Mouse (Mus musculus) ES-E14 (cell line): Measurements from ENCODE around the gene Szt2. TPM values are rescaled to one million over a fixed set of nuclear protein-coding genes. Genes with fewer than 3 reads are reported as not detected.

Experiments used
- DNase-seq: peaks from one replicate; pipeline ENCODE4 v3.0.0-alpha.2; 2013; ENCODE audit warnings: low read depth, low spot score
- H3K27ac ChIP-seq: 2 replicates; pipeline ENCODE4 v1.5.1; 2012; ENCODE audit warnings: low read depth, mild to moderate bottlenecking, low read length, moderate library complexity, mixed read lengths; ENCODE audit not compliant: poor library complexity, insufficient read depth, severe bottlenecking
- H3K36me3 ChIP-seq: 2 replicates; pipeline ENCODE4 v1.6.1; 2012; ENCODE audit warnings: mild to moderate bottlenecking, low read length, moderate library complexity, mixed read lengths; ENCODE audit not compliant: control insufficient read depth, poor library complexity, insufficient read depth, severe bottlenecking
- H3K4me1 ChIP-seq, 2 experiments: fragments of 150-350 bp in 1 of 2; sonication (generic) in 1 of 2; 2 replicates each; pipeline ENCODE4 v1.6.1; 2012; ENCODE audit warnings: low read length in 2 of 2, mild to moderate bottlenecking in 1 of 2, mixed read lengths in 1 of 2; ENCODE audit not compliant: control insufficient read depth in 2 of 2, insufficient read depth in 2 of 2, poor library complexity in 1 of 2
- H3K4me3 ChIP-seq, 2 experiments: fragments of 150-350 bp in 1 of 2; sonication (generic) in 1 of 2; 2 replicates each; pipeline ENCODE4 v1.5.1; 2012; ENCODE audit warnings: low read length in 2 of 2, low read depth in 1 of 2, mild to moderate bottlenecking in 1 of 2, mixed read lengths in 1 of 2; ENCODE audit not compliant: insufficient read depth in 1 of 2, poor library complexity in 1 of 2, severe bottlenecking in 1 of 2
- H3K9ac ChIP-seq: 2 replicates; pipeline ENCODE4 v1.6.1; 2012; ENCODE audit warnings: low read depth, mild to moderate bottlenecking, low read length, mixed read lengths; ENCODE audit not compliant: poor library complexity, insufficient read depth, severe bottlenecking
- H3K9me3 ChIP-seq: fragments of 150-350 bp; sonication (generic); 2 replicates; pipeline ENCODE4 v1.6.1; 2012; ENCODE audit warnings: low read depth, mild to moderate bottlenecking, low read length; ENCODE audit not compliant: control insufficient read depth, insufficient read depth
- CHD2 ChIP-seq: IDR thresholded peaks from 2 replicates; pipeline ENCODE4 v1.6.1; 2014; ENCODE audit warnings: mild to moderate bottlenecking, low read depth, low read length, inconsistent platforms
- HCFC1 ChIP-seq: IDR thresholded peaks from 2 replicates; pipeline ENCODE4 v1.6.1; 2012; ENCODE audit warnings: low read length, inconsistent platforms, borderline replicate concordance; ENCODE audit not compliant: insufficient read depth
- MAFK ChIP-seq: IDR thresholded peaks from 2 replicates; pipeline ENCODE4 v1.6.1; 2014; ENCODE audit warnings: mild to moderate bottlenecking, low read depth, low read length, inconsistent platforms; ENCODE audit not compliant: insufficient read depth
- ZC3H11A ChIP-seq: IDR thresholded peaks from 2 replicates; pipeline ENCODE4 v1.6.1; 2012; ENCODE audit warnings: low read depth, mild to moderate bottlenecking, inconsistent platforms, low read length, borderline replicate concordance
- ZNF384 ChIP-seq: IDR thresholded peaks from 2 replicates; pipeline ENCODE4 v1.6.1; 2012; ENCODE audit warnings: low read depth, low read length, inconsistent platforms
- in situ Hi-C, 2 experiments: fragments of 600-800 bp; cut with MboI; formaldehyde crosslinking; loops; one replicate each; pipeline ENCODE4 v1.15.1; 2025; ENCODE audit warnings: low sequenced_read_pairs in 2 of 2, inconsistent platforms in 1 of 2; ENCODE audit not compliant: unreplicated experiment in 2 of 2
- total RNA-seq: library from RNA; depleted of rRNA; stranded (reverse); fragments of 300-350 nt; gene quantifications from 2 replicates; pipeline ENCODE4 v1.2.3, GENCODE M21; 2012

The Szt2 gene
- total RNA-seq, 1 experiment = 17.4 TPM

DNA sequence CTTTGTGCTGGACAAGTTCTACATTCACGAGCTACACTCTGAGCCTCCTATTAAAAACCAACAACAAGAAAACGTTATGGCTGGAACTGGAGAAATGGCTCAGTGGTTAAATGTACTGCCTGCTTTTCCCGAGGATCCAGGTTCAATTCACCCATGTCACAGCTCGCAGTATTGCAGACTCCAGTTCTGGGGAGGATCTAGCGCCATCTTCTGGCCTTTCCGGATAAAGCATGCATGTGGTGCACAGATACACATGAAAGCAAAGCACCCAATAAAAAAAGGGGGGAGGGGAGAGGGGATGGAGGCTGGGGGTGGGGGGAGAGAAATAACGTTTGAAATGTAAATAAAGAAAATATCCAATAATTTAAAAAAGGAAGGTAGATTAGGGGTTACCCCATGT, 72.4 kb downstream of the Szt2 start:
- Histone ChIP-seq H3K4me3 (no peak overlapping the region), H3K27ac (no peak overlapping the region), H3K9me3 (peaks cover 8% of the 10 kb centered on the region), H3K4me1 (no peaks in the 10 kb centered on the region), H3K9ac (no peak overlapping the region), H3K36me3 (no peaks in the 10 kb centered on the region)
- no peak for DNase-seq
- no peak for TF ChIP-seq CHD2
- no peak for TF ChIP-seq ZNF384
- TF ChIP-seq HCFC1 = no peak
- no peak for TF ChIP-seq MAFK
- no peak for TF ChIP-seq ZC3H11A
- in situ Hi-C loops = no loop called here

- H3K9me3 ChIP-seq = peaks cover 8% of the 10 kb centered on the region
- TF ChIP-seq ZC3H11A = no peak
- no peak for TF ChIP-seq ZNF384
- no peak for TF ChIP-seq CHD2
- no peak for TF ChIP-seq MAFK
- TF ChIP-seq HCFC1 = no peak
- in situ Hi-C loops = no loop called here
- H3K27ac ChIP-seq = no peak overlapping the region
- DNase-seq = no peak
- no peaks in the 10 kb centered on the region for H3K36me3 ChIP-seq
- no peaks in the 10 kb centered on the region for H3K4me1 ChIP-seq
- no peak overlapping the region for H3K9ac ChIP-seq
- H3K4me3 ChIP-seq = no peak overlapping the region
These were observed 73.1 kb downstream of the Szt2 start for GRCm38 (mm10) chr4:118335991-118336390.

GRCm38 (mm10) chr4:118331777-118332176, 77.3 kb downstream of the Szt2 start:
- no peak overlapping the region for H3K9ac ChIP-seq
- in situ Hi-C loops = no loop called here
- H3K4me3 ChIP-seq = no peak overlapping the region
- no peaks in the 10 kb centered on the region for H3K4me1 ChIP-seq
- TF ChIP-seq HCFC1 (no peak), CHD2 (no peak), MAFK (no peak), ZNF384 (no peak), ZC3H11A (no peak)
- 0 out of 2 replicates have a peak, but pooled peaks cover 2% of the 10 kb centered on the region for H3K9me3 ChIP-seq
- no peaks in the 10 kb centered on the region for H3K36me3 ChIP-seq
- no peak overlapping the region for H3K27ac ChIP-seq
- no peak for DNase-seq

GRCm38 (mm10) chr4:118326476-118326875, 82.6 kb downstream of the Szt2 start:
- Histone ChIP-seq H3K4me3 (no peak overlapping the region), H3K9ac (no peak overlapping the region), H3K9me3 (no peaks in the 10 kb centered on the region), H3K4me1 (no peaks in the 10 kb centered on the region), H3K27ac (no peak overlapping the region), H3K36me3 (no peaks in the 10 kb centered on the region)
- DNase-seq = no peak
- no peak for TF ChIP-seq MAFK
- no peak for TF ChIP-seq CHD2
- TF ChIP-seq HCFC1 = no peak
- TF ChIP-seq ZNF384 = no peak
- TF ChIP-seq ZC3H11A = no peak
- in situ Hi-C loops = no loop called here

DNA sequence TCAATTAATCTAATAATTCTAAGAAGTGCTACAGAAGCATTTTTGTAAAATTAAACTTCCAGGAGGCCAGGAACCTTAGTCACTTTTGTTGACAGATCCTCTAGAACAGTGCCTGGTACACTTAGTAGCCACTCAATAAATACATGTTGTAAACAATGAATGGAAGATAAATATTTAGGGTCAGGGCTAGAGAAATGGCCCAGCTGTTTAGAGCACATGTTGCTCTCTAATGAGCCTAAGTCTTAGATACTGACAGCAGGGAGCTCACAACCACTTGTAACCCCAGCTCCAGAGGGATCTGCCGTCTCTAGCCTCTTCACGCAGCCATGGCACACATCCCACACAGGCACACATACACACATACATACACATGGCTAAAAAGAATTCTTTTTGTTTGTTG, 88.4 kb downstream of the Szt2 start:
- Histone ChIP-seq H3K36me3 (no peaks in the 10 kb centered on the region), H3K4me3 (no peak overlapping the region), H3K4me1 (0 out of 4 replicates have a peak, but pooled peaks cover 0 to 2% of the 10 kb centered on the region in 2 experiments), H3K9ac (no peak overlapping the region), H3K27ac (no peak overlapping the region), H3K9me3 (no peaks in the 10 kb centered on the region)
- in situ Hi-C loops = no loop called here
- no peak for DNase-seq
- TF ChIP-seq MAFK = no peak
- no peak for TF ChIP-seq ZNF384
- no peak for TF ChIP-seq CHD2
- TF ChIP-seq HCFC1 = no peak
- TF ChIP-seq ZC3H11A = no peak
